Mouse (Mus musculus) midbrain, embryonic 11.5 days (tissue): Measurements from ENCODE around the gene Olfr584. TPM values are rescaled to one million over a fixed set of nuclear protein-coding genes. Genes with fewer than 3 reads are reported as not detected.

Experiments
- ATAC-seq: fragments of 200-750 bp; cut with Nextera tagmentation; 2 replicates; pipeline ENCODE4 v1.8.0; 2017; ENCODE audit warnings: moderate TSS enrichment, moderate library complexity; ENCODE audit not compliant: low FRiP score
- DNase-seq: peaks from one replicate; pipeline ENCODE4 v3.0.0; 2015; ENCODE audit warnings: low spot score; ENCODE audit errors: missing footprints
- H3K27ac ChIP-seq: fragments of 300-500 bp; sonication (generic); 2 replicates; pipeline ENCODE4 v1.5.1; 2014; ENCODE audit warnings: low read depth, low read length
- H3K27me3 ChIP-seq: fragments of 300-500 bp; sonication (generic); 2 replicates; pipeline ENCODE4 v1.6.1; 2014; ENCODE audit warnings: mild to moderate bottlenecking, low read length, moderate library complexity, mixed read lengths; ENCODE audit not compliant: control insufficient read depth, insufficient read depth
- H3K36me3 ChIP-seq: fragments of 300-500 bp; sonication (generic); 2 replicates; pipeline ENCODE4 v1.6.1; 2014; ENCODE audit warnings: mild to moderate bottlenecking, low read length, moderate library complexity, mixed read lengths; ENCODE audit not compliant: control insufficient read depth, insufficient read depth
- H3K4me1 ChIP-seq: fragments of 300-500 bp; sonication (generic); 2 replicates; pipeline ENCODE4 v1.6.1; 2014; ENCODE audit warnings: low read length; ENCODE audit not compliant: control insufficient read depth, insufficient read depth
- H3K4me2 ChIP-seq: fragments of 300-500 bp; sonication (generic); 2 replicates; pipeline ENCODE4 v1.6.1; 2014; ENCODE audit warnings: mild to moderate bottlenecking, moderate library complexity
- H3K4me3 ChIP-seq: fragments of 300-500 bp; sonication (generic); 2 replicates; pipeline ENCODE4 v1.5.1; 2014; ENCODE audit warnings: low read depth, low read length
- H3K9ac ChIP-seq: fragments of 300-500 bp; sonication (generic); 2 replicates; pipeline ENCODE4 v1.6.1; 2014; ENCODE audit warnings: low read length
- H3K9me3 ChIP-seq: fragments of 300-500 bp; sonication (generic); 2 replicates; pipeline ENCODE4 v1.6.1; 2016; ENCODE audit warnings: low read length; ENCODE audit not compliant: control insufficient read depth
- WGBS: fragments of 180-500 bp; shearing (Covaris S2); extraction: QIAGEN DNeasy Blood & Tissue Kit; methylation state at CpG from one replicate; pipeline ENCODE4 v1.1.7; 2014; 5-methylcytosine and 5-hydroxymethylcytosine counted together
- polyA plus RNA-seq: library from polyadenylated mRNA; unstranded; fragments of >200 nt; fragmentation: Nextera tagmentation; extraction: Ambion mirVana; gene quantifications from 2 replicates; pipeline ENCODE4 v1.2.1, GENCODE M21; 2014

Olfr584 gene
- polyA plus RNA-seq: not detected in 2 replicates

DNA sequence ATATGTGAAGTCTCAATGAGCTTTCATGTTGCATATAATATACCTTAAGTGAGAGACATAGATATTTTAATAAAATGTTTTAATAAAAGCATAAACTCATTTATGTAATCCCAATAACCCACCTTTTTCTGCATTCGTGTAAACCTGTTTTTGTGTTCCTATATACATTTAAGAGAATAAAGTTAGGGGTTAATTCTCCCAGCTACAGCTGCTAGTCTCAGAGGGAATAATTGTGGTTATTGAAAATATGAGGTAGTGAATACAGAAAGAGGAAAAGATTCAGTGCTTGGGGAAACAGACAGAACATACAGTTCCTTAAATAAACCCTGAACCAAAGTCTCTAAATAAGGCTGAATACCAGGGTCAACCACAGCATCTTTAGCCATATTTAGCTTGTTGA is at the start of gene Olfr584:
Gene Olfr584, plus strand, starts transcription at position 301 of the 400 bp plus-strand sequence.
- ATAC-seq (no peak), DNase-seq (no peak)
- Histone ChIP-seq H3K4me1 (no peaks in the 10 kb centered on the region), H3K9ac (no peak within 1 kb of the TSS), H3K4me3 (no peak within 1 kb of the TSS), H3K27ac (no peak within 1 kb of the TSS), H3K9me3 (no peaks in the 10 kb centered on the region), H3K36me3 (no peaks in the 10 kb centered on the region), H3K27me3 (no peaks in the 10 kb centered on the region), H3K4me2 (no peak within 1 kb of the TSS)
- WGBS: 77% methylated on average over 1 of the region's 1 CpGs

DNA sequence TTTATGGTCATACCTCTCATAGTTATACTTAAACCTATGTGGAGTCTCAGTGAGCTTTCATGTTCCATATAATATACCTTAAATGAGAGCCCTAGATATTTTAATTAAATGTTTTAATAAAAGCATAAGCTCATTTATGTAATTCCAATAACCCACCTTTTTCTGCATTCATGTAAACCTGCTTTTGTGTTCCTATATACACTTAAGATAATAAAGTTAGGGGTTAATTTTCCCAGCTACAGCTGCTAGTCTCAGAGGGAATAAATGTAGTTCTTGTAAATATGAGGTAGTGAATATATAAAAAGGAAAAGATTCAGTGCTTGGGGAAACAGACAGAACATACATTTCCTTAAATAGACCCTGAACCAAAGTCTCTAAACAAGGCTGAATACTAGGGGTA is 44.0 kb upstream of the Olfr584 start, which contains the start of gene Olfr582:
Gene Olfr582, plus strand, starts transcription at position 301 of the 400 bp plus-strand sequence.
- no peaks in the 10 kb centered on the region for H3K4me1 ChIP-seq
- no peaks in the 10 kb centered on the region for H3K9me3 ChIP-seq
- H3K27ac ChIP-seq: no peak within 1 kb of the TSS
- H3K4me2 ChIP-seq: no peak within 1 kb of the TSS
- no peak for DNase-seq
- no peak for ATAC-seq
- no peaks in the 10 kb centered on the region for H3K27me3 ChIP-seq
- no peak within 1 kb of the TSS for H3K9ac ChIP-seq
- no peaks in the 10 kb centered on the region for H3K36me3 ChIP-seq
- H3K4me3 ChIP-seq: no peak within 1 kb of the TSS

DNA sequence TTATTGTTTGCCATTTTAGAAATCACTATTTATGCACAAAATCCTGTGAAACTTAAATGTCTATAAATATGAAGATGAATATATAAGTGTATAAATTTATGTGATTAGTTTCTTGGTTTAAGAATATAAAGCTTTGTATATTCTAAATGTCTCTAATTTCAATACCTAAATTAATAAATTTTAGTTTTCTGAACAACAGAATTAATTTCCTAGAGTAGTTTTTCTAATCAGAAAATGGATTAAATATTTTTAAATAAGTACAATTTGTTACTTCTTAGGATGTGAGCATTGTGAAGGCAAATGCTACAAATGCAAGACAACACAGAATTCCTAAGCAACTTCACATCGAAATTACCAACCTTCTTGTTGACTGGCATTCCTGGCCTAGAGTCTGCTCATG is 30.7 kb upstream of the Olfr584 start, which contains the start of gene Olfr583:
Gene Olfr583, plus strand, starts transcription at position 301 of the 400 bp plus-strand sequence.
- Histone ChIP-seq H3K36me3 (no peaks in the 10 kb centered on the region), H3K9ac (no peak within 1 kb of the TSS), H3K27ac (no peak within 1 kb of the TSS), H3K4me2 (no peak within 1 kb of the TSS), H3K4me3 (no peak within 1 kb of the TSS), H3K4me1 (no peaks in the 10 kb centered on the region), H3K27me3 (no peaks in the 10 kb centered on the region), H3K9me3 (no peaks in the 10 kb centered on the region)
- ATAC-seq: no peak
- no peak for DNase-seq
- WGBS: 88% methylated on average over 1 of the region's 1 CpGs

DNA sequence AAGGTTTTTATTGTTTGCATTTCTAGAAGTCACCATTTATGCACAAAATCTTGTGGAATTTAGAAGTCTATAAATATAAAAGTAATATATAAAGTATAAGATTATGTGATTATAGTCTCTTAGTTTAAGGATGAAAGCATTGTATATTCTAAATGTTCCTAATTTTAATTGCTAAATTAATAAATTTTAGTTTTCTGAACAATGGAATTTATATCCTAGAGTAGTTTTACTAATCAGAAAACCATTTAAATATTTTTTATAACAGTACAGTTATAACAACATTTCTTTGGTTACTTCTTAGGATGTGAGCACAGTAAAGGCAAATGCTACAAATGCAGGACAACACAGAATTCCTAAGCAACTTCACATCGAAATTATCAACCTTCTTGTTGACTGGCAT is 15.7 kb downstream of the Olfr584 start, which contains the start of gene Olfr585:
Gene Olfr585, plus strand, starts transcription at position 301 of the 400 bp plus-strand sequence.
- Histone ChIP-seq H3K27me3 (no peaks in the 10 kb centered on the region), H3K27ac (no peak within 1 kb of the TSS), H3K9ac (no peak within 1 kb of the TSS), H3K36me3 (no peaks in the 10 kb centered on the region), H3K4me2 (no peak within 1 kb of the TSS), H3K4me3 (no peak within 1 kb of the TSS), H3K9me3 (no peaks in the 10 kb centered on the region), H3K4me1 (no peaks in the 10 kb centered on the region)
- 90% methylated on average over 1 of the region's 1 CpGs for WGBS
- no peak for ATAC-seq
- DNase-seq: no peak

DNA sequence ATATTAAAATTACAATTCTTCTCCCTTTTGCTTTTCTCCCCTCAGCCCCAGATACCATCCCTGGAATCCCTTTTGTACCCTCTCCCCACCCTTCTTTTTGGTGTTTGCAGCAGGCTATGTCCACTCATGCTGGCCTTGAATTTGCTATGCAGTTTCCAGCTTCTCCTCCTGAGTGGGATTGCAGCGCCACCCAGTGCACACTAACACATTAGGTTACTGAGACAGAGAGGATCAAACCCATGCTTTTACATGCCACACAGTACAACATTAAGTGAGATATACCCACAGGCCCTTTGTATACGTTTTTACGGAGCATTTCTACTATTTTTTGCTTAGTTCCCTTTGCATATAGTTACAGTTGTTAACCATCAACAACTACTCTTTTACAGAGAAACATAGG is 37.7 kb downstream of the Olfr584 start:
- WGBS: 48% methylated on average over 3 of the region's 3 CpGs
- Histone ChIP-seq H3K27me3 (no peaks in the 10 kb centered on the region), H3K27ac (no peak overlapping the region), H3K4me1 (no peaks in the 10 kb centered on the region), H3K4me2 (no peak overlapping the region), H3K36me3 (no peaks in the 10 kb centered on the region), H3K9me3 (no peaks in the 10 kb centered on the region), H3K4me3 (no peak overlapping the region), H3K9ac (no peak overlapping the region)
- DNase-seq (peak; percentile 84), ATAC-seq (no peak)

DNA sequence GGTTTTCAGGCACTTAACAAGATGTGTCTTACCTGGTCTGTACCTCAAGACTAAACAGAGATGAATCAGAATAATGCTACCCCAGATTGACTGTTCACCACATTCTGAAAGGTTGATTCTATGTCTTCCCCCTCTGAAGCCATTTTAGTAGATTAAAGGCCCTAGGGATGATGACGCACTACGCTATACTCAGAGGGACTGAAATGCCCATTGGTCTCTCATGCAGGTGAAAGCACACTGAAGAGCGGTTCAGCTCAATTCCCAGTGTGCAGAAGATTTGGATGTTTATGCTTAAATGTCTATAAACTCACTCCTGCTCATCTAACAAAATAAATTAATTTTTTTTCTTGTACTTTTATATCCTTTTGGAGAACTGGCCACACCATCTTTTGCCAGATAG is 43.9 kb downstream of the Olfr584 start, which contains the start of gene Olfr586:
Gene Olfr586, minus strand, starts transcription at position 101 of the 400 bp plus-strand sequence.
- DNase-seq: no peak
- H3K4me2 ChIP-seq: no peak within 1 kb of the TSS
- H3K4me1 ChIP-seq: no peaks in the 10 kb centered on the region
- H3K27me3 ChIP-seq: no peaks in the 10 kb centered on the region
- no peak within 1 kb of the TSS for H3K27ac ChIP-seq
- WGBS: 93% methylated on average over 3 of the region's 3 CpGs
- no peak within 1 kb of the TSS for H3K9ac ChIP-seq
- no peaks in the 10 kb centered on the region for H3K36me3 ChIP-seq
- H3K4me3 ChIP-seq: no peak within 1 kb of the TSS
- no peak for ATAC-seq
- no peaks in the 10 kb centered on the region for H3K9me3 ChIP-seq

Other genes starting within 250 kb of the Olfr584 start
- gene Olfr566, start 223.1 kb upstream of the Olfr584 start, polyA plus RNA-seq: not detected in 2 replicates
- not detected in 2 replicates for gene Olfr568, start 204.8 kb upstream of the Olfr584 start, polyA plus RNA-seq
- not detected in 2 replicates for gene Olfr569, start 191.0 kb upstream of the Olfr584 start, polyA plus RNA-seq
- not detected in 2 replicates for gene Olfr570, start 187.3 kb upstream of the Olfr584 start, polyA plus RNA-seq
- gene Olfr571, start 164.3 kb upstream of the Olfr584 start, polyA plus RNA-seq: 0.11 TPM in 1 of 2 replicates, not detected in the other
- gene Olfr572, start 157.5 kb upstream of the Olfr584 start, polyA plus RNA-seq: not detected in 2 replicates
- not detected in 2 replicates for gene Olfr573-ps1, start 139.3 kb upstream of the Olfr584 start, polyA plus RNA-seq
- gene Olfr574, start 133.4 kb upstream of the Olfr584 start, polyA plus RNA-seq: not detected in 2 replicates
- not detected in 2 replicates for gene Olfr575, start 123.1 kb upstream of the Olfr584 start, polyA plus RNA-seq
- not detected in 2 replicates for gene Olfr576, start 119.2 kb upstream of the Olfr584 start, polyA plus RNA-seq
- not detected in 2 replicates for gene Olfr577, start 105.9 kb upstream of the Olfr584 start, polyA plus RNA-seq
- gene Olfr578, start 92.6 kb upstream of the Olfr584 start, polyA plus RNA-seq: not detected in 2 replicates
- gene Olfr582, start 43.9 kb upstream of the Olfr584 start, polyA plus RNA-seq: not detected in 2 replicates
- gene Olfr583, start 30.6 kb upstream of the Olfr584 start, polyA plus RNA-seq: not detected in 2 replicates
- gene Olfr585, start 15.8 kb downstream of the Olfr584 start, polyA plus RNA-seq: not detected in 2 replicates
- not detected in 2 replicates for gene Olfr586, start 43.8 kb downstream of the Olfr584 start, polyA plus RNA-seq
- not detected in 2 replicates for gene Olfr588-ps1, start 59.0 kb downstream of the Olfr584 start, polyA plus RNA-seq
- not detected in 2 replicates for gene Olfr589, start 74.5 kb downstream of the Olfr584 start, polyA plus RNA-seq
- not detected in 2 replicates for gene Olfr591, start 96.5 kb downstream of the Olfr584 start, polyA plus RNA-seq
- not detected in 2 replicates for gene Olfr592, start 102.9 kb downstream of the Olfr584 start, polyA plus RNA-seq
- not detected in 2 replicates for gene Olfr593, start 130.0 kb downstream of the Olfr584 start, polyA plus RNA-seq
- not detected in 2 replicates for gene Olfr594, start 135.1 kb downstream of the Olfr584 start, polyA plus RNA-seq
- gene Usp17ld, start 170.6 kb downstream of the Olfr584 start, polyA plus RNA-seq: not detected in 2 replicates
- not detected in 2 replicates for gene Olfr596, start 223.8 kb downstream of the Olfr584 start, polyA plus RNA-seq
- gene Olfr597, start 234.4 kb downstream of the Olfr584 start, polyA plus RNA-seq: not detected in 2 replicates
- gene Olfr598, start 241.7 kb downstream of the Olfr584 start, polyA plus RNA-seq: not detected in 2 replicates